Mouse (Mus musculus): ENCODE measurements at regions not wholly inside any gene's neighbourhood (a gene's known extent, or its start where the extent isn't known, plus 50 kb on each side); places are given as distances from the start of the nearest gene placed in this dataset.

GRCm38 (mm10) chr3:8751356-8751755 is 858.5 kb downstream of the Zfp704 start:
- H3K27me3 ChIP-seq (replicated peaks; ENCODE audit: control insufficient read depth, insufficient read depth, low read length): no peaks in the 10 kb centered on the region
- H3K9ac ChIP-seq (ENCODE audit: low read depth, low read length): no peak overlapping the region
- H3K9me3 ChIP-seq (ENCODE audit: control insufficient read depth, low read length): no peaks in the 10 kb centered on the region
- H3K36me3 ChIP-seq (ENCODE audit: control insufficient read depth, insufficient read depth, low read length): no peaks in the 10 kb centered on the region
- no peak overlapping the region for H3K27ac ChIP-seq (ENCODE audit: low read length)
- H3K4me1 ChIP-seq (ENCODE audit: control insufficient read depth, insufficient read depth, low read length): 0 out of 2 replicates have a peak, but pooled peaks cover 4% of the 10 kb centered on the region
- no peak overlapping the region for H3K4me2 ChIP-seq (ENCODE audit: low read depth, low read length)
- 86% methylated on average over 10 of the region's 10 CpGs for WGBS
- H3K4me3 ChIP-seq (ENCODE audit: low read length): no peak overlapping the region
- ATAC-seq: no peak

GRCm38 (mm10) chr3:8750858-8751257 is 859.0 kb downstream of the Zfp704 start:
- no peaks in the 10 kb centered on the region for H3K9me3 ChIP-seq (ENCODE audit: control insufficient read depth, low read length)
- ATAC-seq: no peak
- WGBS: 66% methylated on average over 4 of the region's 4 CpGs

GRCm38 (mm10) chr3:8750162-8750561 is 859.7 kb downstream of the Zfp704 start:
- 84% methylated on average over 11 of the region's 11 CpGs for WGBS
- H3K4me2 ChIP-seq (ENCODE audit: low read depth, low read length): no peak overlapping the region
- H3K4me3 ChIP-seq (ENCODE audit: low read length): no peak overlapping the region
- no peaks in the 10 kb centered on the region for H3K36me3 ChIP-seq (ENCODE audit: control insufficient read depth, insufficient read depth, low read length)
- no peak for ATAC-seq
- no peaks in the 10 kb centered on the region for H3K9me3 ChIP-seq (ENCODE audit: control insufficient read depth, low read length)
- H3K27me3 ChIP-seq (replicated peaks; ENCODE audit: control insufficient read depth, insufficient read depth, low read length): no peaks in the 10 kb centered on the region
- H3K4me1 ChIP-seq (ENCODE audit: control insufficient read depth, insufficient read depth, low read length): 0 out of 2 replicates have a peak, but pooled peaks cover 4% of the 10 kb centered on the region
- no peak overlapping the region for H3K9ac ChIP-seq (ENCODE audit: low read depth, low read length)
- no peak overlapping the region for H3K27ac ChIP-seq (ENCODE audit: low read length)

More at GRCm38 (mm10) chr3:8750858-8751257, 859.0 kb downstream of the Zfp704 start:
- Histone ChIP-seq H3K4me3 (ENCODE audit: low read length) (no peak overlapping the region), H3K4me1 (ENCODE audit: control insufficient read depth, insufficient read depth, low read length) (0 out of 2 replicates have a peak, but pooled peaks cover 4% of the 10 kb centered on the region), H3K9ac (ENCODE audit: low read depth, low read length) (no peak overlapping the region), H3K4me2 (ENCODE audit: low read depth, low read length) (no peak overlapping the region), H3K27me3 (replicated peaks; ENCODE audit: control insufficient read depth, insufficient read depth, low read length) (no peaks in the 10 kb centered on the region), H3K36me3 (ENCODE audit: control insufficient read depth, insufficient read depth, low read length) (no peaks in the 10 kb centered on the region), H3K27ac (ENCODE audit: low read length) (no peak overlapping the region)

GRCm38 (mm10) chr3:8747201-8747600 is 862.7 kb downstream of the Zfp704 start:
- Histone ChIP-seq H3K27ac (ENCODE audit: low read length) (no peak overlapping the region), H3K36me3 (ENCODE audit: control insufficient read depth, insufficient read depth, low read length) (no peaks in the 10 kb centered on the region), H3K4me3 (ENCODE audit: low read length) (no peak overlapping the region), H3K4me1 (ENCODE audit: control insufficient read depth, insufficient read depth, low read length) (no peaks in the 10 kb centered on the region), H3K9ac (ENCODE audit: low read depth, low read length) (no peak overlapping the region), H3K9me3 (ENCODE audit: control insufficient read depth, low read length) (no peaks in the 10 kb centered on the region), H3K27me3 (replicated peaks; ENCODE audit: control insufficient read depth, insufficient read depth, low read length) (no peaks in the 10 kb centered on the region), H3K4me2 (ENCODE audit: low read depth, low read length) (no peak overlapping the region)
- no peak for ATAC-seq
- WGBS: 81% methylated on average over 4 of the region's 4 CpGs

- Histone ChIP-seq H3K4me1 (ENCODE audit: control insufficient read depth, insufficient read depth, low read length) (no peaks in the 10 kb centered on the region), H3K4me3 (ENCODE audit: low read length) (no peak overlapping the region), H3K9ac (ENCODE audit: low read depth, low read length) (no peak overlapping the region), H3K27ac (ENCODE audit: low read length) (no peak overlapping the region), H3K9me3 (ENCODE audit: control insufficient read depth, low read length) (no peaks in the 10 kb centered on the region), H3K4me2 (ENCODE audit: low read depth, low read length) (no peak overlapping the region), H3K27me3 (replicated peaks; ENCODE audit: control insufficient read depth, insufficient read depth, low read length) (no peaks in the 10 kb centered on the region), H3K36me3 (ENCODE audit: control insufficient read depth, insufficient read depth, low read length) (no peaks in the 10 kb centered on the region)
- ATAC-seq: no peak
- 99% methylated on average over 3 of the region's 3 CpGs for WGBS
Observed at GRCm38 (mm10) chr3:8746677-8747076, 863.2 kb downstream of the Zfp704 start.

- H3K4me2 ChIP-seq (ENCODE audit: low read depth, low read length): no peak overlapping the region
- no peaks in the 10 kb centered on the region for H3K4me1 ChIP-seq (ENCODE audit: control insufficient read depth, insufficient read depth, low read length)
- H3K27ac ChIP-seq (ENCODE audit: low read length): no peak overlapping the region
- no peaks in the 10 kb centered on the region for H3K27me3 ChIP-seq (replicated peaks; ENCODE audit: control insufficient read depth, insufficient read depth, low read length)
- no peak for ATAC-seq
- no peak overlapping the region for H3K4me3 ChIP-seq (ENCODE audit: low read length)
- H3K9ac ChIP-seq (ENCODE audit: low read depth, low read length): no peak overlapping the region
- 83% methylated on average over 1 of the region's 1 CpGs for WGBS
- H3K9me3 ChIP-seq (ENCODE audit: control insufficient read depth, low read length): no peaks in the 10 kb centered on the region
- H3K36me3 ChIP-seq (ENCODE audit: control insufficient read depth, insufficient read depth, low read length): no peaks in the 10 kb centered on the region
Observed at GRCm38 (mm10) chr3:8746037-8746436, 863.8 kb downstream of the Zfp704 start.

- Histone ChIP-seq H3K9me3 (ENCODE audit: control insufficient read depth, low read length) (no peaks in the 10 kb centered on the region), H3K27ac (ENCODE audit: low read length) (no peak overlapping the region), H3K4me2 (ENCODE audit: low read depth, low read length) (no peak overlapping the region), H3K27me3 (replicated peaks; ENCODE audit: control insufficient read depth, insufficient read depth, low read length) (no peaks in the 10 kb centered on the region), H3K4me1 (ENCODE audit: control insufficient read depth, insufficient read depth, low read length) (no peaks in the 10 kb centered on the region), H3K4me3 (ENCODE audit: low read length) (no peak overlapping the region), H3K36me3 (ENCODE audit: control insufficient read depth, insufficient read depth, low read length) (no peaks in the 10 kb centered on the region), H3K9ac (ENCODE audit: low read depth, low read length) (no peak overlapping the region)
- ATAC-seq: no peak
- WGBS: 56% methylated on average over 6 of the region's 6 CpGs
Observed at GRCm38 (mm10) chr3:8744857-8745256, 865.0 kb downstream of the Zfp704 start.

GRCm38 (mm10) chr3:8743650-8744049 is 866.2 kb downstream of the Zfp704 start:
- Histone ChIP-seq H3K9ac (ENCODE audit: low read depth, low read length) (no peak overlapping the region), H3K27ac (ENCODE audit: low read length) (no peak overlapping the region), H3K4me1 (ENCODE audit: control insufficient read depth, insufficient read depth, low read length) (no peaks in the 10 kb centered on the region), H3K36me3 (ENCODE audit: control insufficient read depth, insufficient read depth, low read length) (no peaks in the 10 kb centered on the region), H3K9me3 (ENCODE audit: control insufficient read depth, low read length) (no peaks in the 10 kb centered on the region), H3K4me3 (ENCODE audit: low read length) (no peak overlapping the region), H3K4me2 (ENCODE audit: low read depth, low read length) (no peak overlapping the region), H3K27me3 (replicated peaks; ENCODE audit: control insufficient read depth, insufficient read depth, low read length) (no peaks in the 10 kb centered on the region)
- no peak for ATAC-seq
- 78% methylated on average over 7 of the region's 7 CpGs for WGBS

- Histone ChIP-seq H3K9me3 (ENCODE audit: control insufficient read depth, low read length) (no peaks in the 10 kb centered on the region), H3K27me3 (replicated peaks; ENCODE audit: control insufficient read depth, insufficient read depth, low read length) (no peaks in the 10 kb centered on the region), H3K4me3 (ENCODE audit: low read length) (no peak overlapping the region), H3K9ac (ENCODE audit: low read depth, low read length) (no peak overlapping the region), H3K4me1 (ENCODE audit: control insufficient read depth, insufficient read depth, low read length) (peaks cover under 1% of the 10 kb centered on the region; the same call in 1 of the 2 replicates), H3K36me3 (ENCODE audit: control insufficient read depth, insufficient read depth, low read length) (no peaks in the 10 kb centered on the region), H3K27ac (ENCODE audit: low read length) (no peak overlapping the region), H3K4me2 (ENCODE audit: low read depth, low read length) (no peak overlapping the region)
- 74% methylated on average over 8 of the region's 8 CpGs for WGBS
- ATAC-seq: no peak
Observed at GRCm38 (mm10) chr3:8741266-8742023, 868.4 kb downstream of the Zfp704 start.

GRCm38 (mm10) chr3:8740710-8741109 is 869.2 kb downstream of the Zfp704 start:
- WGBS: 80% methylated on average over 5 of the region's 5 CpGs
- Histone ChIP-seq H3K9ac (ENCODE audit: low read depth, low read length) (no peak overlapping the region), H3K4me2 (ENCODE audit: low read depth, low read length) (no peak overlapping the region), H3K36me3 (ENCODE audit: control insufficient read depth, insufficient read depth, low read length) (no peaks in the 10 kb centered on the region), H3K27ac (ENCODE audit: low read length) (no peak overlapping the region), H3K4me1 (ENCODE audit: control insufficient read depth, insufficient read depth, low read length) (peaks cover 7% of the 10 kb centered on the region), H3K4me3 (ENCODE audit: low read length) (no peak overlapping the region), H3K27me3 (replicated peaks; ENCODE audit: control insufficient read depth, insufficient read depth, low read length) (no peaks in the 10 kb centered on the region), H3K9me3 (ENCODE audit: control insufficient read depth, low read length) (no peaks in the 10 kb centered on the region)
- no peak for ATAC-seq
